20 mouse cellular contexts compared by ENCODE assay signal in the genomic region with DNA sequence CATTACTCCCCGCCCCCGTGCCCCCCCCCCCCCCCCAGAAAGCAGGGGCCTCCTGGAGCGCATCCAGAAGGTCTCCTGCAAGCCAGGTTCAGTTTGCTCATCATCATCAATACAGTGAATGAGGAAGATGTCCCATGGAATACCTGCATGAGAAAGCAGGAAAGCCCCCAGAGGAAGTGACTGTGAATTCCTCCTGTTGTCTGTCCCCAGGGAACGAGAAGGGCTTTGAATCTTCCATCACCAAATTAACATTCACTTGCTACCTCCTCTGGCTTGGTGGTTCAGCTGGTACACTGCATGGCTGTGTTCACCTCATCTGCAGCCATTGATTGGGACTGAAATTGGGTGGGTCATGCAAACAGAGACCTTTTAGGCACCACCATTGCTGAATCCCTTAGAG. TPM values are rescaled to one million over a fixed set of nuclear protein-coding genes. Genes with fewer than 3 reads are reported as not detected.
DNase-seq lines count a peak whose midpoint lies in the region; TF ChIP-seq lines count a peak whose summit lies in the region.
"Had no signal": no experiment of that assay in that cellular context is flagged by ENCODE, and none has a peak within 500 bp of the region (broad histone marks: within the 10 kb centered on the region; RNA-seq: fewer than 3 reads in every experiment).

No protein-coding gene starts in this region.

- TF ChIP-seq RAD21 in CH12.LX (IDR thresholded peaks at IDR 0.05; ENCODE audit: low read depth, low read length), result no peak

- no peak overlapping the region for H3K4me3 ChIP-seq in CH12.LX (replicated peaks in 1 of 3; ENCODE audit: low read depth in 2 of 3, low read length in 2 of 3, poor library complexity in 1 of 3)

- H3K4me1 ChIP-seq in CH12.LX (ENCODE audit: control insufficient read depth in 1 of 2, insufficient read depth in 2 of 2), result peaks cover 31 to 47% of the 10 kb centered on the region in 2 experiments

- in situ Hi-C loops in CH12.LX (cut with MboI; ENCODE audit: low pct_ligation_motif_present, low pct_unique_long_range_greater_than_20kb, low sequenced_read_pairs), result no loop called here

- DNase-seq in CH12.LX (ENCODE audit: extremely low read depth) (peak; percentile 44), R1 (ENCODE audit: low read depth, low spot score) (peak; percentile 74), ZHBTc4 (ENCODE audit: low read depth, low spot score) (peak; percentile 59)
- no peak for DNase-seq in spleen, adult 18-20 months
- no peak for DNase-seq in kidney, adult 8-10 months
- DNase-seq in testis, postnatal 10 days (ENCODE audit: low spot score), result no peak
- DNase-seq: adrenal gland, adult 2 months; adrenal gland, adult 8-10 months; adrenal gland, postnatal 10 days; adrenal gland, postnatal 14 days; adrenal gland, postnatal 25 days; adrenal gland, postnatal 36 days; B cell, adult 2 months; cerebellum, adult 11 months; cerebellum, adult 11-12 months; cerebellum, adult 8-10 months had no signal

- no peaks in the 10 kb centered on the region for H3K36me3 ChIP-seq in CH12.LX (replicated peaks in 1 of 2; ENCODE audit: control insufficient read depth in 1 of 2, insufficient read depth in 1 of 2, low read length in 1 of 2)
- H3K36me3 ChIP-seq: G1E had no signal

- H3K9ac ChIP-seq in CH12.LX (ENCODE audit: insufficient read depth, low read depth), result 0 out of 2 replicates have a peak overlapping the region, but pooled peaks have one; percentile 2

- TF ChIP-seq POLR2A in CH12.LX (IDR thresholded peaks at IDR 0.05; ENCODE audit: low read depth, low read length), result no peak

- no peak for TF ChIP-seq EP300 in CH12.LX (IDR thresholded peaks at IDR 0.05; ENCODE audit: low read length)

- peak overlapping the region; percentile 65 for H3K27ac ChIP-seq in CH12.LX (ENCODE audit: insufficient read depth, low read depth)

- no peaks in the 10 kb centered on the region for H3K79me2 ChIP-seq in CH12.LX (replicated peaks; ENCODE audit: control insufficient read depth, extremely low read depth, insufficient read depth, poor library complexity, severe bottlenecking)

- H3K9me3 ChIP-seq in CH12.LX (replicated peaks; ENCODE audit: low read length), result no peaks in the 10 kb centered on the region
- H3K9me3 ChIP-seq: G1E had no signal

- H3K4me2 ChIP-seq in CH12.LX (ENCODE audit: insufficient read depth, low read depth, poor library complexity, severe bottlenecking), result peak overlapping the region; percentile 79

- dilution Hi-C loops in CH12.LX (cut with MboI; ENCODE audit: extremely low pct_ligation_motif_present, extremely low pct_unique_long_range_greater_than_20kb, low sequenced_read_pairs), result no loop called here

- peaks cover 17% of the 10 kb centered on the region for H3K27me3 ChIP-seq in CH12.LX (replicated peaks)

- no peak for TF ChIP-seq CTCF in CH12.LX (conservative IDR thresholded peaks at IDR 0.05 in 1 of 2, IDR thresholded peaks at IDR 0.05 in 1 of 2; ENCODE audit: low read depth in 2 of 2, low read length in 2 of 2)

TF ChIP-seq in CH12.LX, 34 proteins besides CTCF, POLR2A, EP300 and RAD21:
- TF ChIP-seq ETS1 (conservative IDR thresholded peaks at IDR 0.05; ENCODE audit: low read depth, low read length) (peak; percentile 55), JUND (conservative IDR thresholded peaks at IDR 0.05; ENCODE audit: low read depth, low read length) (no peak)

RNA-seq across cellular contexts. Expression of gene Rundc3a, which starts 8.1 kb away (rescaled TPM):
- total RNA-seq in CH12.LX (2012; rRNA removed), result 9.0 and 16.3 TPM in 2 replicates
- 1.3 and 1.4 TPM in 2 replicates for total RNA-seq in CH12.LX (2014; rRNA removed)
- polyA plus RNA-seq in CH12.LX (2012; ENCODE audit: insufficient read length, low read depth), result 3.3 and 4.8 TPM in 2 replicates
- polyA plus RNA-seq: G1E had no signal

RNA-seq across cellular contexts. Expression of gene Slc4a1, which starts 19.1 kb away (rescaled TPM):
- total RNA-seq in CH12.LX (2012; rRNA removed), result 0.08 TPM in 1 of 2 replicates, not detected in the other
- 0.04 TPM in 1 of 2 replicates, not detected in the other for total RNA-seq in CH12.LX (2014; rRNA removed)
- polyA plus RNA-seq in CH12.LX (2012; ENCODE audit: insufficient read length, low read depth), result not detected in 2 replicates
- polyA plus RNA-seq: C2C12; CD4-positive, CD25-positive, alpha-beta regulatory T cell, adult 4 months; Patski had no signal

RNA-seq across cellular contexts. Expression of gene Slc25a39, which starts 22.7 kb away (rescaled TPM):
- total RNA-seq in CH12.LX (2012; rRNA removed) (169 and 199 TPM in 2 replicates), CH12.LX (2014; rRNA removed) (108 and 112 TPM in 2 replicates)
- 198 and 226 TPM in 2 replicates for polyA plus RNA-seq in CH12.LX (2012; ENCODE audit: insufficient read length, low read depth)

RNA-seq across cellular contexts. Expression of gene Grn, which starts 45.0 kb away (rescaled TPM):
- total RNA-seq in CH12.LX (2012; rRNA removed) (106 and 165 TPM in 2 replicates), CH12.LX (2014; rRNA removed) (63.7 and 80.6 TPM in 2 replicates)
- polyA plus RNA-seq in CH12.LX (2012; ENCODE audit: insufficient read length, low read depth), result 420 and 453 TPM in 2 replicates

Comparison
In these comparisons a context has a peak if more than half of its experiments do, and no peak if none do; other contexts are left out.
1. DNase-seq: peak in CH12.LX (single experiment), R1 (single experiment) and ZHBTc4 (single experiment); none in spleen, adult 18-20 months (0 of 2), kidney, adult 8-10 months (0 of 2) and testis, postnatal 10 days (single experiment).